Mouse (Mus musculus) lung, postnatal 4 days (tissue): ENCODE data around the gene Jag1.

Experiments
- DNase-seq, 2 experiments: peaks; one replicate each; pipeline ENCODE4 v3.0.0; 2021

Jag1 gene

DNA sequence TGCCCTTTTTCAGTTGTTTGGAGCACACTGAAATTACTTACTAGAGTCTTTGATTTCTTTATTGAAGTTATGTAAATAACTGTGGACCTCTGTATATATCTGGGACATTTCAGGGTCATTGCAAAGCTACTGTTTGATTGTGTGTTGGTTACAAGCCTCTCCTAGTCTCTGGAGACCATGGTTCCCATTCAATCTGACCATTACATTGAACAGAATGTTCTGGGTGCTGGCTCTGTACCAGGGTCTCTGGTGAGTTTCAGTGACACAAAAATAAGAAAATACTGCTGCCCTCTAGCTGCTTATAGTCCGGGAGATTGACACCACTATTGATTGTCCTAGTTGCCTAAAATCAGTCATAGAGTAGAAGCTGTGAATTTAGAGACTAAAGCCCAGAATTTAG, 66.5 kb downstream of the Jag1 start:
- DNase-seq, result no peak

DNA sequence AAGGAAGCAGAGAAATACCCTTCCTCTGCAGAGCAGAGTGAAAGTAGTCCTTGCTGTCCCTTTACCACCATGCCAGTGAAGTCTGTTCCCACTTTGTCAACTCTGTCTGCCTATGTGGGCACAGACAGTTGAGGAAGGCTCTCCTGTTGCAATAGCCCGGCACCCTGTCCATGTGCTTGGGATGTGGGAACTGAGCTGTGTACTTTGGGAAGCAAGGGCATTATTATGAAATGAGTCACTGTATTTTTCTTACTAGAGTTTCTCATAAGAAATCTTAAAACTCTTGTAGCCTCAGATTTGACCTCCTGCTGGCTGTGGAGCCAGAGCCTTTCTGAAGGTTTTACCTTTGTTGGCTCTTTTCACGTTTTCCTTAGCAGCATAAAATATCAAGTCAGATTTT, 67.1 kb downstream of the Jag1 start:
- peak in 1 of 2 experiments; percentile 19 for DNase-seq

DNA sequence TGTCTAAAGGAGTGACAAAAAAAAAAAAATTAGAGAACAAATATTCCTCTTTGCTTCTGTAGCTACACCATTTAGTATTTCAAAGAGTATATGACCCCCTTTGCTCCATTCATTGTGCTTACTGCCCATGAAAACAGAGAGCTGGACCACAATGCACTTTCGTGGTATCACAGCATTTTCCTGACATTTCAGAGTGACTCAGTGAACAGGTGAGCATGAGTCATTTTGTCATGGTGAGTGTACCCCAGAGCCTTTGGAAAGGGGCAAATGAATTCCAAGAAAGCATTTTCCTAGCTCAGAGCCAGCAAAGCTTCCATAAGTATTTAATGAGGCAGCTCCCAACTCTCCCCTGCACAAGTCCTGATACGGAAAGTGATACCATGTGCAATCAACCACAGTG, 72.3 kb downstream of the Jag1 start:
- DNase-seq, result no peak
